Mouse (Mus musculus): ENCODE data around the gene Lkaaear1.

- TF ChIP-seq CTCF (IDR thresholded peaks at IDR 0.05; ENCODE audit: low read depth, low read length) (no peak), POLR2A (IDR thresholded peaks at IDR 0.05; ENCODE audit: extremely low read depth, insufficient read depth, low read length) (no peak)
Observed at GRCm38 (mm10) chr2:181681978-181682377, 16.3 kb downstream of the Lkaaear1 start.
